Mouse (Mus musculus) cerebellum, adult 9-11 months (tissue): ENCODE data around the gene Ogg1.
"Not testable (repeated sequence)": the region's sequence is repeated elsewhere in the genome, so short reads cannot be mapped to it uniquely, and the experiment has no call there.

Experiments used
- DNase-seq: peaks from one replicate; pipeline ENCODE4 v3.0.0; 2022

Ogg1 gene

GRCm38 (mm10) chr6:113332734-113333133 lies 6.0 kb downstream of the Ogg1 start:
- not testable (repeated sequence) for DNase-seq

- DNase-seq: no peak
Measured at GRCm38 (mm10) chr6:113333137-113333950, 6.6 kb downstream of the Ogg1 start.

GRCm38 (mm10) chr6:113334216-113334615 lies 7.4 kb downstream of the Ogg1 start:
- no peak for DNase-seq

GRCm38 (mm10) chr6:113336852-113337620 lies 10.3 kb downstream of the Ogg1 start:
- DNase-seq: no peak

GRCm38 (mm10) chr6:113341574-113341973 lies 14.8 kb downstream of the Ogg1 start:
- DNase-seq: peak; percentile 17

GRCm38 (mm10) chr6:113342297-113342696 lies 15.5 kb downstream of the Ogg1 start:
- DNase-seq: peak; percentile 12

- DNase-seq: peak; percentile 87
Measured at GRCm38 (mm10) chr6:113343177-113344092, 16.7 kb downstream of the Ogg1 start, which contains the start of gene Camk1. Gene Camk1, minus strand, starts transcription at chr6:113343984.

GRCm38 (mm10) chr6:113344321-113344720 lies 17.5 kb downstream of the Ogg1 start:
- peak; percentile 68 for DNase-seq

GRCm38 (mm10) chr6:113346897-113347296 lies 20.1 kb downstream of the Ogg1 start:
- no peak for DNase-seq

- DNase-seq: no peak
Measured at GRCm38 (mm10) chr6:113350538-113350937, 23.8 kb downstream of the Ogg1 start.

- no peak for DNase-seq
Measured at GRCm38 (mm10) chr6:113351161-113351560, 24.4 kb downstream of the Ogg1 start.

- DNase-seq: no peak
Measured at GRCm38 (mm10) chr6:113351653-113352052, 24.9 kb downstream of the Ogg1 start.

- DNase-seq: no peak
Measured at GRCm38 (mm10) chr6:113352820-113353219, 26.0 kb downstream of the Ogg1 start.

GRCm38 (mm10) chr6:113353696-113354095 lies 26.9 kb downstream of the Ogg1 start:
- DNase-seq: no peak

- no peak for DNase-seq
Measured at GRCm38 (mm10) chr6:113361476-113361875, 34.7 kb downstream of the Ogg1 start.

- no peak for DNase-seq
Measured at GRCm38 (mm10) chr6:113362241-113362640, 35.5 kb downstream of the Ogg1 start.

GRCm38 (mm10) chr6:113364518-113365135 lies 37.9 kb downstream of the Ogg1 start:
- DNase-seq: no peak

- DNase-seq: no peak
Measured at GRCm38 (mm10) chr6:113366639-113367038, 39.9 kb downstream of the Ogg1 start.

GRCm38 (mm10) chr6:113367574-113367973 lies 40.8 kb downstream of the Ogg1 start:
- no peak for DNase-seq

GRCm38 (mm10) chr6:113368124-113368523 lies 41.4 kb downstream of the Ogg1 start:
- no peak for DNase-seq

- DNase-seq: no peak
Measured at GRCm38 (mm10) chr6:113368577-113368976, 41.8 kb downstream of the Ogg1 start.

- DNase-seq: no peak
Measured at GRCm38 (mm10) chr6:113370194-113370929, 43.6 kb downstream of the Ogg1 start.
